Mouse (Mus musculus) c-Kit-negative CD71-positive TER-119-positive erythroid progenitor cells, embryonic 14.5 days (primary cell): Measurements from ENCODE around the gene Cnksr3.

Source experiments
- DNase-seq: peaks from one replicate; pipeline ENCODE4 v3.0.0-alpha.2; 2013; ENCODE audit warnings: low read depth, low spot score

Cnksr3 gene

GRCm38 (mm10) chr10:7077971-7078370 lies 134.1 kb downstream of the Cnksr3 start:
- no peak for DNase-seq

- no peak for DNase-seq
These were observed 134.6 kb downstream of the Cnksr3 start for GRCm38 (mm10) chr10:7077389-7077808.

- no peak for DNase-seq
These were observed 135.3 kb downstream of the Cnksr3 start for GRCm38 (mm10) chr10:7076662-7077211.

GRCm38 (mm10) chr10:7076201-7076600 lies 135.8 kb downstream of the Cnksr3 start:
- no peak for DNase-seq

GRCm38 (mm10) chr10:7075661-7076060 lies 136.4 kb downstream of the Cnksr3 start:
- no peak for DNase-seq

GRCm38 (mm10) chr10:7074231-7074630 lies 137.8 kb downstream of the Cnksr3 start:
- DNase-seq, result no peak

- no peak for DNase-seq
These were observed 141.1 kb downstream of the Cnksr3 start for GRCm38 (mm10) chr10:7070924-7071323.

- DNase-seq, result no peak
These were observed 141.8 kb downstream of the Cnksr3 start for GRCm38 (mm10) chr10:7070100-7070835.

- DNase-seq, result no peak
These were observed 142.9 kb downstream of the Cnksr3 start for GRCm38 (mm10) chr10:7069090-7069489.
